In genomic region chr2:21067292-21067850, GRCm38 (mm10) we compare ENCODE assay signal across 22 mouse cellular contexts.
A peak's percentile ranks its signal among the peaks of the same experiment; 100 is the strongest.
DNase-seq lines count a peak whose midpoint lies in the region; ATAC-seq lines count a peak whose summit lies in the region.
"Had no signal": no experiment of that assay in that cellular context is flagged by ENCODE, and none has a peak within 500 bp of the region (broad histone marks: within the 10 kb centered on the region; RNA-seq: fewer than 3 reads in every experiment).

No protein-coding gene starts in this region.

- H3K4me1 ChIP-seq in neural tube, embryonic 15.5 days = no peaks in the 10 kb centered on the region
- H3K4me1 ChIP-seq: embryonic facial prominence, embryonic 12.5 days; forebrain, embryonic 12.5 days; heart, embryonic 12.5 days had no signal

- no peaks in the 10 kb centered on the region for H3K36me3 ChIP-seq in neural tube, embryonic 15.5 days
- H3K36me3 ChIP-seq: embryonic facial prominence, embryonic 12.5 days; forebrain, embryonic 12.5 days; heart, embryonic 12.5 days had no signal

- no peak overlapping the region for H3K27ac ChIP-seq in neural tube, embryonic 15.5 days (replicated peaks)
- H3K27ac ChIP-seq: embryonic facial prominence, embryonic 12.5 days; forebrain, embryonic 12.5 days; gastrocnemius, adult 2 months had no signal

- ATAC-seq in frontal cortex, adult (ENCODE audit: low TSS enrichment) = 0 out of 2 replicates have a peak, but pooled peaks have one; percentile 50
- peak; percentile 38 for ATAC-seq in megakaryocyte, adult 5-6 weeks (ENCODE audit: poor library complexity, severe bottlenecking)
- no peak for ATAC-seq in neural tube, embryonic 15.5 days (ENCODE audit: low FRiP score)
- ATAC-seq: forebrain, embryonic 16.5 days; hindbrain, embryonic 16.5 days; inflammation-experienced regulatory T-cells, adult 6 months; intestine, postnatal 0 days had no signal

- no peaks in the 10 kb centered on the region for H3K27me3 ChIP-seq in neural tube, embryonic 15.5 days (replicated peaks)
- H3K27me3 ChIP-seq: embryonic facial prominence, embryonic 12.5 days; forebrain, embryonic 12.5 days; heart, embryonic 12.5 days had no signal

- H3K4me2 ChIP-seq in neural tube, embryonic 15.5 days = no peak overlapping the region
- H3K4me2 ChIP-seq: embryonic facial prominence, embryonic 12.5 days; forebrain, embryonic 12.5 days; heart, embryonic 12.5 days had no signal

- no peak overlapping the region for H3K4me3 ChIP-seq in neural tube, embryonic 15.5 days (replicated peaks)
- H3K4me3 ChIP-seq: embryonic facial prominence, embryonic 12.5 days; forebrain, embryonic 12.5 days; gastrocnemius, adult 2 months; heart, embryonic 12.5 days had no signal

- no peak overlapping the region for H3K9ac ChIP-seq in neural tube, embryonic 15.5 days (replicated peaks)
- H3K9ac ChIP-seq: embryonic facial prominence, embryonic 12.5 days; forebrain, embryonic 12.5 days; heart, embryonic 12.5 days had no signal

- H3K9me3 ChIP-seq in neural tube, embryonic 15.5 days (replicated peaks) = no peaks in the 10 kb centered on the region
- H3K9me3 ChIP-seq: embryonic facial prominence, embryonic 12.5 days; forebrain, embryonic 12.5 days; heart, embryonic 12.5 days had no signal

- WGBS in neural tube, embryonic 15.5 days = 78% methylated on average over 9 of the region's 9 CpGs

- no peak for DNase-seq in frontal cortex, postnatal 10 days (ENCODE audit: low spot score in 2 of 2)
- DNase-seq in thymus, postnatal 0 days (ENCODE audit: low spot score) = peak; percentile 35
- no peak for DNase-seq in thymus, postnatal 14 days
- DNase-seq in layer of hippocampus, postnatal 10 days (ENCODE audit: low spot score in 2 of 2) = no peak
- DNase-seq: adrenal gland, adult 2 months; adrenal gland, postnatal 25 days; cerebellum, adult 11 months; cerebellum, adult 8-10 months; cerebellum, postnatal 14 days; gastrocnemius, adult 2 months; gastrocnemius, postnatal 25 days; heart, adult 18-20 months had no signal
